Mouse (Mus musculus): ENCODE results near the gene Lpin2.

GRCm38 (mm10) chr17:71231998-71232397 lies 49.6 kb downstream of the Lpin2 start:
- TF ChIP-seq CTCF (IDR thresholded peaks at IDR 0.05; ENCODE audit: borderline replicate concordance, insufficient read depth, low read depth, low read length) (no peak), POLR2A (IDR thresholded peaks at IDR 0.05; ENCODE audit: borderline replicate concordance, insufficient read depth, low read length) (no peak)
